Mouse (Mus musculus) MEL (cell line): ENCODE results near the gene Fam155a. TPM values are rescaled to one million over a fixed set of nuclear protein-coding genes. Genes with fewer than 3 reads are reported as not detected.

Source experiments
- DNase-seq: peaks from one replicate; pipeline ENCODE4 v3.0.0; 2011; ENCODE audit warnings: low read depth, low spot score
- H3K27ac ChIP-seq: 2 replicates; pipeline ENCODE4 v1.5.1; 2012; ENCODE audit warnings: low read depth, mild to moderate bottlenecking, control low read depth, low read length, moderate library complexity; ENCODE audit not compliant: control insufficient read depth
- H3K27me3 ChIP-seq, 2 experiments: fragments of 150-350 bp in 1 of 2; sonication (generic) in 1 of 2; 2 replicates each; pipeline ENCODE4 v1.6.1; 2012; ENCODE audit warnings: low read length in 2 of 2, mild to moderate bottlenecking in 2 of 2, improper control_type of control experiment in 1 of 2, moderate library complexity in 1 of 2; ENCODE audit not compliant: insufficient read depth in 2 of 2, control insufficient read depth in 1 of 2
- H3K36me3 ChIP-seq, 2 experiments: 2 replicates each; pipeline ENCODE4 v1.6.1; 2012 to 2014; ENCODE audit warnings: low read length in 2 of 2, improper control_type of control experiment in 1 of 2, inconsistent platforms in 1 of 2, mild to moderate bottlenecking in 1 of 2; ENCODE audit not compliant: insufficient read depth in 2 of 2, control insufficient read depth in 1 of 2
- H3K4me1 ChIP-seq, 2 experiments: fragments of 150-350 bp in 1 of 2; sonication (generic) in 1 of 2; 2 replicates each; pipeline ENCODE4 v1.6.1; 2012; ENCODE audit warnings: low read length in 2 of 2, improper control_type of control experiment in 1 of 2, mild to moderate bottlenecking in 1 of 2; ENCODE audit not compliant: insufficient read depth in 2 of 2, control insufficient read depth in 1 of 2
- H3K4me3 ChIP-seq, 2 experiments: fragments of 150-350 bp in 1 of 2; sonication (generic) in 1 of 2; 2 replicates each; pipeline ENCODE4 v1.5.1; 2012; ENCODE audit warnings: low read depth in 2 of 2, low read length in 2 of 2, mild to moderate bottlenecking in 2 of 2, moderate library complexity in 2 of 2, control low read depth in 1 of 2, improper control_type of control experiment in 1 of 2; ENCODE audit not compliant: control insufficient read depth in 1 of 2, insufficient read depth in 1 of 2
- H3K79me2 ChIP-seq: 2 replicates; pipeline ENCODE4 v1.6.1; 2012; ENCODE audit warnings: mild to moderate bottlenecking, low read length, moderate library complexity; ENCODE audit not compliant: control insufficient read depth, poor library complexity, insufficient read depth
- H3K9ac ChIP-seq: 2 replicates; pipeline ENCODE4 v1.6.1; 2012; ENCODE audit warnings: low read depth, mild to moderate bottlenecking, control low read depth, low read length, moderate library complexity; ENCODE audit not compliant: control insufficient read depth, poor library complexity, severe bottlenecking
- H3K9me3 ChIP-seq: fragments of 150-350 bp; sonication (generic); replicated peaks from 2 replicates; pipeline ENCODE4 v1.6.1; 2012; ENCODE audit warnings: mild to moderate bottlenecking, low read length, improper control_type of control experiment, moderate library complexity; ENCODE audit not compliant: insufficient read depth
- BHLHE40 ChIP-seq: IDR thresholded peaks from 2 replicates; pipeline ENCODE4 v1.6.1; 2012; ENCODE audit warnings: low read depth, mild to moderate bottlenecking, inconsistent platforms, low read length, improper control_type of control experiment, borderline replicate concordance
- CHD1 ChIP-seq: IDR thresholded peaks from 2 replicates; pipeline ENCODE4 v1.6.1; 2012; ENCODE audit warnings: low read depth, mild to moderate bottlenecking, inconsistent platforms, low read length, improper control_type of control experiment
- CHD2 ChIP-seq: IDR thresholded peaks from 2 replicates; pipeline ENCODE4 v1.6.1; 2011; ENCODE audit warnings: low read length, improper control_type of control experiment
- EP300 ChIP-seq, 2 experiments: IDR thresholded peaks; 2 replicates each; pipeline ENCODE4 v1.6.1; 2011; ENCODE audit warnings: improper control_type of control experiment in 2 of 2, low read length in 2 of 2, low read depth in 1 of 2, mild to moderate bottlenecking in 1 of 2
- GABPA ChIP-seq: IDR thresholded peaks from 2 replicates; pipeline ENCODE4 v1.6.1; 2012; ENCODE audit warnings: low read depth, mild to moderate bottlenecking, inconsistent platforms, low read length, improper control_type of control experiment, moderate library complexity
- JUND ChIP-seq: IDR thresholded peaks from 2 replicates; pipeline ENCODE4 v1.6.1; 2011; ENCODE audit warnings: low read depth, mild to moderate bottlenecking, improper control_type of control experiment, low read length
- MAFK ChIP-seq: IDR thresholded peaks from 2 replicates; pipeline ENCODE4 v1.6.1; 2011; ENCODE audit warnings: low read depth, mild to moderate bottlenecking, low read length, improper control_type of control experiment, borderline replicate concordance
- MAX ChIP-seq: IDR thresholded peaks from 2 replicates; pipeline ENCODE4 v1.6.1; 2011; ENCODE audit warnings: low read length, improper control_type of control experiment
- MAZ ChIP-seq: IDR thresholded peaks from 2 replicates; pipeline ENCODE4 v1.6.1; 2012; ENCODE audit warnings: low read depth, mild to moderate bottlenecking, inconsistent platforms, low read length, improper control_type of control experiment
- MYC ChIP-seq: IDR thresholded peaks from 2 replicates; pipeline ENCODE4 v1.6.1; 2011; ENCODE audit warnings: low read depth, mild to moderate bottlenecking, low read length, improper control_type of control experiment, moderate library complexity
- NRF1 ChIP-seq: IDR thresholded peaks from 2 replicates; pipeline ENCODE4 v1.6.1; 2014; ENCODE audit warnings: low read depth, mild to moderate bottlenecking, inconsistent platforms, low read length, improper control_type of control experiment, moderate library complexity; ENCODE audit not compliant: poor library complexity, insufficient read depth, severe bottlenecking
- POLR2AphosphoS2 ChIP-seq: IDR thresholded peaks from 2 replicates; pipeline ENCODE4 v1.6.1; 2011; ENCODE audit warnings: low read length, improper control_type of control experiment
- RCOR1 ChIP-seq: IDR thresholded peaks from 2 replicates; pipeline ENCODE4 v1.6.1; 2012; ENCODE audit warnings: low read depth, mild to moderate bottlenecking, inconsistent platforms, low read length, improper control_type of control experiment
- TBP ChIP-seq: IDR thresholded peaks from 2 replicates; pipeline ENCODE4 v1.8.0; 2011; ENCODE audit warnings: low read depth, low read length, improper control_type of control experiment
- TCF12 ChIP-seq: IDR thresholded peaks from 2 replicates; pipeline ENCODE4 v1.6.1; 2014; ENCODE audit warnings: low read depth, mild to moderate bottlenecking, inconsistent platforms, low read length, improper control_type of control experiment, moderate library complexity
- USF1 ChIP-seq: IDR thresholded peaks from 2 replicates; pipeline ENCODE4 v1.6.1; 2014; ENCODE audit warnings: low read depth, mild to moderate bottlenecking, inconsistent platforms, low read length, improper control_type of control experiment, moderate library complexity
- ZC3H11A ChIP-seq: IDR thresholded peaks from 2 replicates; pipeline ENCODE4 v1.6.1; 2012; ENCODE audit warnings: low read depth, mild to moderate bottlenecking, inconsistent platforms, low read length, improper control_type of control experiment
- ZKSCAN1 ChIP-seq: IDR thresholded peaks from 2 replicates; pipeline ENCODE4 v1.6.1; 2012; ENCODE audit warnings: low read depth, mild to moderate bottlenecking, inconsistent platforms, low read length, improper control_type of control experiment, moderate library complexity
- ZNF384 ChIP-seq: IDR thresholded peaks from 2 replicates; pipeline ENCODE4 v1.6.1; 2012; ENCODE audit warnings: low read depth, mild to moderate bottlenecking, inconsistent platforms, low read length, improper control_type of control experiment
- polyA plus RNA-seq, 2 experiments: library from polyadenylated mRNA; stranded (reverse) in 1 of 2; unstranded in 1 of 2; fragments of >175 nt in 1 of 2; fragments of >200 nt in 1 of 2; gene quantifications; 2 replicates each; pipeline versions ENCODE4 v1.2.1 to v1.2.4; 2012; ENCODE audit warnings: low replicate concordance in 2 of 2, low read depth in 1 of 2; ENCODE audit not compliant: insufficient read length in 2 of 2, insufficient read depth in 1 of 2, missing spikeins in 1 of 2
- total RNA-seq: library from RNA; depleted of rRNA; stranded (reverse); fragments of 300-350 nt; gene quantifications from 2 replicates; pipeline ENCODE4 v1.2.3, GENCODE M21; 2012

The Fam155a gene
- total and polyA plus RNA-seq, 3 experiments: not detected

- Histone ChIP-seq H3K79me2 (no peaks in the 10 kb centered on the region), H3K9me3 (no peaks in the 10 kb centered on the region), H3K36me3 (no peaks in the 10 kb centered on the region), H3K27ac (no peak overlapping the region), H3K9ac (no peak overlapping the region), H3K27me3 (no peaks in the 10 kb centered on the region), H3K4me3 (no peak overlapping the region), H3K4me1 (no peaks in the 10 kb centered on the region)
- TF ChIP-seq TBP (no peak), MAX (no peak), ZKSCAN1 (no peak), TCF12 (no peak), MYC (no peak), NRF1 (no peak), POLR2AphosphoS2 (no peak), MAZ (no peak), BHLHE40 (no peak), RCOR1 (no peak)
- no peak for DNase-seq
Measured at GRCm38 (mm10) chr8:9448613-9449012, 322.3 kb downstream of the Fam155a start.

GRCm38 (mm10) chr8:9437822-9438221, 333.1 kb downstream of the Fam155a start:
- TF ChIP-seq NRF1: no peak
- no peak for TF ChIP-seq CHD1
- TF ChIP-seq USF1: no peak
- no peak for TF ChIP-seq ZNF384
- TF ChIP-seq GABPA: no peak
- TF ChIP-seq JUND: no peak
- no peak for TF ChIP-seq EP300 (IDR thresholded peaks at IDR 0.05; ENCODE audit: low read depth in 1 of 2, low read length in 2 of 2)
- TF ChIP-seq CHD2: no peak
- TF ChIP-seq MAZ: no peak
- TF ChIP-seq MAFK: no peak
- TF ChIP-seq ZC3H11A: no peak
- H3K4me3 ChIP-seq: no peak overlapping the region
- no peaks in the 10 kb centered on the region for H3K4me1 ChIP-seq
- no peaks in the 10 kb centered on the region for H3K27me3 ChIP-seq
- H3K27ac ChIP-seq: no peak overlapping the region
- H3K9ac ChIP-seq: no peak overlapping the region
- H3K36me3 ChIP-seq: no peaks in the 10 kb centered on the region
- no peaks in the 10 kb centered on the region for H3K79me2 ChIP-seq
- peak; percentile 2 for DNase-seq
- no peaks in the 10 kb centered on the region for H3K9me3 ChIP-seq
